Mouse (Mus musculus): ENCODE results near the gene Slc30a7. TPM values are rescaled to one million over a fixed set of nuclear protein-coding genes. Genes with fewer than 3 reads are reported as not detected.

Slc30a7 gene
- polyA plus RNA-seq (2016; fragmentation: Nextera tagmentation; extraction: Ambion mirVana), result 21.0 and 26.4 TPM in 2 replicates

GRCm38 (mm10) chr3:116006978-116007940 is at the start of gene Slc30a7, which contains the start of gene Extl2:
Slc30a7 (minus strand) TSS chr3:116007406.
Extl2 (plus strand) TSS chr3:116007462.
- Histone ChIP-seq H3K4me3 (peak within 1 kb of the TSS; percentile 91), H3K27ac (peak within 1 kb of the TSS; percentile 92), H3K27me3 (ENCODE audit: insufficient read depth, poor library complexity, severe bottlenecking) (no peaks in the 10 kb centered on the region), H3K36me3 (peaks cover 29% of the 10 kb centered on the region), H3K4me1 (replicated peaks) (peaks cover 36% of the 10 kb centered on the region), H3K9me3 (no peaks in the 10 kb centered on the region)
- under 1% methylated on average over 67 of the region's 67 CpGs for WGBS
- DNase-seq (ENCODE audit: low spot score), result peak; percentile 92

GRCm38 (mm10) chr3:116047034-116047433 is 39.8 kb upstream of the Slc30a7 start:
- Histone ChIP-seq H3K27ac (no peak overlapping the region), H3K36me3 (no peaks in the 10 kb centered on the region), H3K9me3 (no peaks in the 10 kb centered on the region), H3K4me3 (no peak overlapping the region), H3K27me3 (ENCODE audit: insufficient read depth, poor library complexity, severe bottlenecking) (no peaks in the 10 kb centered on the region), H3K4me1 (replicated peaks) (no peaks in the 10 kb centered on the region)
- DNase-seq (ENCODE audit: low spot score), result no peak
- 56% methylated on average over 5 of the region's 5 CpGs for WGBS

- Histone ChIP-seq H3K9me3 (no peaks in the 10 kb centered on the region), H3K4me3 (no peak overlapping the region), H3K27ac (no peak overlapping the region), H3K4me1 (replicated peaks) (no peaks in the 10 kb centered on the region), H3K36me3 (no peaks in the 10 kb centered on the region), H3K27me3 (ENCODE audit: insufficient read depth, poor library complexity, severe bottlenecking) (no peaks in the 10 kb centered on the region)
- WGBS, result 89% methylated on average over 2 of the region's 2 CpGs
- no peak for DNase-seq (ENCODE audit: low spot score)
Observed at GRCm38 (mm10) chr3:116046000-116046399, 38.8 kb upstream of the Slc30a7 start.

DNA sequence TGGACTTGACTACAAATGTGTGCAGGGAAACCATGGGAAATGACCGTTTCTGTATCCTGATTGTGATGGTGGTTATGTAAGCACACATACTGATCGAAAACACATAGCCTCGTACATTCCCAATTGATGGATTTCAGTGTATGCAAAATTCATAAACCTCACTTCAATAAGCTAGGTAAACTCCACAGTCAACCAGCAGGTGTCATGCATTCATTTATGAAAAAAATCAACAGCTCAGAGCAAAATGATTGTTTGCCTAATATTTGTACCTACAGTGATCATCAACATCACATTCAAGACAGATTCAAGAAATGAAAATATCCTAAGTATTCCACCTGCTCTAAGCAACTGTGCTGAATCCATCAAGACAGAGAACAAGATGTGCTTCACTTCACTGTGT is 33.6 kb upstream of the Slc30a7 start:
- H3K27me3 ChIP-seq (ENCODE audit: insufficient read depth, poor library complexity, severe bottlenecking), result no peaks in the 10 kb centered on the region
- H3K9me3 ChIP-seq, result no peaks in the 10 kb centered on the region
- H3K4me1 ChIP-seq (replicated peaks), result no peaks in the 10 kb centered on the region
- no peak overlapping the region for H3K4me3 ChIP-seq
- no peak for DNase-seq (ENCODE audit: low spot score)
- H3K27ac ChIP-seq, result no peak overlapping the region
- WGBS, result 86% methylated on average over 3 of the region's 3 CpGs
- no peaks in the 10 kb centered on the region for H3K36me3 ChIP-seq

GRCm38 (mm10) chr3:116033871-116034222 is 26.6 kb upstream of the Slc30a7 start:
- Histone ChIP-seq H3K4me1 (replicated peaks) (no peaks in the 10 kb centered on the region), H3K9me3 (no peaks in the 10 kb centered on the region), H3K27ac (no peak overlapping the region), H3K4me3 (no peak overlapping the region), H3K27me3 (ENCODE audit: insufficient read depth, poor library complexity, severe bottlenecking) (no peaks in the 10 kb centered on the region), H3K36me3 (no peaks in the 10 kb centered on the region)
- 61% methylated on average over 3 of the region's 3 CpGs for WGBS
- DNase-seq (ENCODE audit: low spot score), result peak; percentile 7

- no peak for DNase-seq (ENCODE audit: low spot score)
- H3K27me3 ChIP-seq (ENCODE audit: insufficient read depth, poor library complexity, severe bottlenecking), result no peaks in the 10 kb centered on the region
- H3K27ac ChIP-seq, result no peak overlapping the region
- 0 out of 2 replicates have a peak, but pooled peaks cover 4% of the 10 kb centered on the region for H3K36me3 ChIP-seq
- H3K4me1 ChIP-seq (replicated peaks), result no peaks in the 10 kb centered on the region
- no peaks in the 10 kb centered on the region for H3K9me3 ChIP-seq
- 53% methylated on average over 6 of the region's 6 CpGs for WGBS
- H3K4me3 ChIP-seq, result no peak overlapping the region
Observed at GRCm38 (mm10) chr3:116033218-116033870, 26.1 kb upstream of the Slc30a7 start.

DNA sequence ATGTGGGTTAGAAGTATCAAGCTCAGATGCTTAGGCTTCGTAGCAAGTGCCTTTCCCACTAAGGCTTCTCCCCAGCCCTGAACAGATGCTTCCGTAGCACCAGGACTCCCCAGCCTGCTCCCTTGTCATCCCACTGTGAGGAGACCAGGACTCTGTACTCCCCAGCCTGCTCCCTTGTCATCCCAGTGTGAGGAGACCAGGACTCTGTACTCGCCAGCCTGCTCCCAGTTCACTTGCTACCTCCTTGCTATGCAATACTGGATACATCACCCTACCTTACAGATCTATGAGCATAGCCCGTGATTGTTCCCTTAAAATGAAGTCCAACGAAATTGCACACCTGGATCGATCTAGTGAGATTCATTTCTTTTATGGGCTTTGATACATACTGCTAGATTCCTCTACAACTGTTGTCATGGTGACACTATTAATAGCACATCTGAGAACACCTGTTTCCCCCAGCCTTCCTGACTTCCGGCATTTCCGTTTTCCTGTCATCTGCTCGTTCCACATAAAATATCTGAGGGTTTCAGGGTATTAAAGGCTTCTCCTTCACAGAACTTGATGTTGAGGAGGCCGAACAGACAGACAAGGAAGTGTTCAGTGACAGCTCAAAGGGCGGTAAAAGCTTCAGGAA is 23.1 kb upstream of the Slc30a7 start:
- no peak for DNase-seq (ENCODE audit: low spot score)
- H3K4me3 ChIP-seq, result no peak overlapping the region
- no peak overlapping the region for H3K27ac ChIP-seq
- no peaks in the 10 kb centered on the region for H3K27me3 ChIP-seq (ENCODE audit: insufficient read depth, poor library complexity, severe bottlenecking)
- H3K4me1 ChIP-seq (replicated peaks), result no peaks in the 10 kb centered on the region
- no peaks in the 10 kb centered on the region for H3K9me3 ChIP-seq
- WGBS, result 84% methylated on average over 11 of the region's 11 CpGs
- H3K36me3 ChIP-seq, result peaks cover 18% of the 10 kb centered on the region

DNA sequence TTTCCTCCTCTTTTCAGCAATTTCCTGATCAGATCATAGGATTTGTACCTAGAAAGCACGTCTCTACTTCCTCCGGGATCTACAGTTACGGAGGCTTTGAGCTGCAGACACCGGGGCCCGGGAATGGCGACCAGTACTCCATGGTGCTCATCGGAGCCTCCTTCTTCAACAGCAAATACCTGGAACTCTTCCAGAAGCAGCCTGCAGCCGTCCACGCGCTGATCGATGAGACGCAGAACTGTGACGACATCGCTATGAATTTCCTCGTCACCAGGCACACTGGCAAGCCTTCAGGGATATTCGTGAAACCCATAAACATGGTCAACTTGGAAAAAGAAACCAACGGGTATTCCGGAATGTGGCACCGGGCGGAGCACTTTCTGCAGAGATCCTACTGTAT is 19.8 kb upstream of the Slc30a7 start:
- Histone ChIP-seq H3K36me3 (peaks cover 28% of the 10 kb centered on the region), H3K4me1 (replicated peaks) (no peaks in the 10 kb centered on the region), H3K27ac (no peak overlapping the region), H3K9me3 (no peaks in the 10 kb centered on the region), H3K27me3 (ENCODE audit: insufficient read depth, poor library complexity, severe bottlenecking) (no peaks in the 10 kb centered on the region), H3K4me3 (no peak overlapping the region)
- no peak for DNase-seq (ENCODE audit: low spot score)
- 95% methylated on average over 20 of the region's 20 CpGs for whole genome bisulfite sequencing

- Histone ChIP-seq H3K27ac (no peak overlapping the region), H3K4me3 (no peak overlapping the region), H3K36me3 (peaks cover 28% of the 10 kb centered on the region), H3K27me3 (ENCODE audit: insufficient read depth, poor library complexity, severe bottlenecking) (no peaks in the 10 kb centered on the region), H3K9me3 (no peaks in the 10 kb centered on the region), H3K4me1 (replicated peaks) (no peaks in the 10 kb centered on the region)
- DNase-seq (ENCODE audit: low spot score), result no peak
- 96% methylated on average over 10 of the region's 10 CpGs for WGBS
Observed at GRCm38 (mm10) chr3:116025701-116026100, 18.5 kb upstream of the Slc30a7 start.

DNA sequence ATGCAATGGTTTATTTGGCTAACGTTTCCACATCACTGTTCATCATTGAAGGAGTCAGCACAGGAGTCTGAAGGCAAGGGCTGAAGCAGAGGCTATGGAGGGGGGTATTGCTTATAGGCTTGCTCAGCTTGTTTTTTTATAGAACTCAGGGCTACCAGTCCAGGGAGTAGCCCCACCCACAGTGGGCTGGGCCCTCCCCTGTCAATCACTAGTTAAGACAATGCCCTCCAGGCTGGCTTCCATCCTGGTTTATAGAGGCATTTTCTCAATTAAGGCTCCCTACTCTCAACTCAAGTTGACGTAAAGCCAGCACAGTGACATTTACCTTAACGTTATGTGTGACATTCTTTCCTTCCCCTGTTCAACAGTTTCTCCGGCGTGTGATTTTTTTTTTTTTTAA is 17.5 kb upstream of the Slc30a7 start:
- Histone ChIP-seq H3K4me1 (replicated peaks) (no peaks in the 10 kb centered on the region), H3K9me3 (no peaks in the 10 kb centered on the region), H3K27me3 (ENCODE audit: insufficient read depth, poor library complexity, severe bottlenecking) (no peaks in the 10 kb centered on the region), H3K4me3 (no peak overlapping the region), H3K36me3 (peaks cover 28% of the 10 kb centered on the region), H3K27ac (no peak overlapping the region)
- DNase-seq (ENCODE audit: low spot score), result no peak
- 84% methylated on average over 5 of the region's 5 CpGs for WGBS

- 89% methylated on average over 12 of the region's 12 CpGs for WGBS
Observed at GRCm38 (mm10) chr3:116024236-116024635, 17.0 kb upstream of the Slc30a7 start.

DNA sequence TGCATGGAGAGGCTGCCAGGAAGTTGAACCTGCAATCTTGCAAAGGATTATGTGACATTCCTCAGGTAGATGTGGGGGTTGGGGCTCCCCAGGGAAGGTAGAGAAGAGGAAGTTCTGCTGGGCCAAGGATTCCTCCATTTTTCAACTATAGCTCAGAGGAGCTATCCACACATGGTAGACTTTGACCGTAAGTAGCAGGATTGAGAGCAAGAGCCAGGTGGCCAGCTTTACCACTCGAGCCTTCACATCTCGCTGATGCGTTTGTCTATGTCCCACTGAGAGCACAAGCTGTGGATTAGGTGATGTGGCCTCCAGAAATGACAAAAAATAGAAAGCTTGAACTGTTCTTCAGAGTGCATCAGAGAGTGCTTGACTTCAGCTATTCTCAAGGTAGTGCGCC is 11.9 kb upstream of the Slc30a7 start:
- Histone ChIP-seq H3K36me3 (peaks cover 4% of the 10 kb centered on the region), H3K27me3 (ENCODE audit: insufficient read depth, poor library complexity, severe bottlenecking) (no peaks in the 10 kb centered on the region), H3K9me3 (no peaks in the 10 kb centered on the region), H3K4me1 (replicated peaks) (no peaks in the 10 kb centered on the region), H3K4me3 (no peak overlapping the region), H3K27ac (no peak overlapping the region)
- DNase-seq (ENCODE audit: low spot score), result no peak
- WGBS, result 94% methylated on average over 5 of the region's 5 CpGs

More at GRCm38 (mm10) chr3:116024236-116024635, 17.0 kb upstream of the Slc30a7 start:
- no peaks in the 10 kb centered on the region for H3K4me1 ChIP-seq (replicated peaks)
- H3K36me3 ChIP-seq, result peaks cover 28% of the 10 kb centered on the region
- no peak overlapping the region for H3K27ac ChIP-seq
- no peaks in the 10 kb centered on the region for H3K27me3 ChIP-seq (ENCODE audit: insufficient read depth, poor library complexity, severe bottlenecking)
- H3K4me3 ChIP-seq, result no peak overlapping the region
- DNase-seq (ENCODE audit: low spot score), result no peak
- H3K9me3 ChIP-seq, result no peaks in the 10 kb centered on the region

DNA sequence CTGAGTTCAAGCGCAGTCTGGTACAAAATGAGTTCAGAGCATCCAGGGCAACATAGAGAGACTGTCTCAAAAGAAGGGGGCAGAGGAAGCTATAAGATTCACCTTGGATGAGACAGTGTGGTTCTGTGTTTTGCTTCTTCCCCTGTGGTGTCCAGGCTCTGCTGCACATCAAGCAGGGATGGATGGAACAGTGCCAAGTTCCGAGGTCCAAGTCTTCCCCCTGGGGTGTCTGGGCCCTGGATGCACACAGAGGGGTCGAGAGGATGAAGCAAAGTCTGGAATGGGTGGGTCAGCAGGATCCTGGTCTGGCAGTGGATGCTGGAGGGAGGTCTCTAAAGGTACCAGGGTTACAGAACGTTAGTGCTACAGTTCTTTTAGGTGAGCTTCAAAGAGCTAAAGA is 11.4 kb upstream of the Slc30a7 start:
- DNase-seq (ENCODE audit: low spot score), result no peak
- H3K27me3 ChIP-seq (ENCODE audit: insufficient read depth, poor library complexity, severe bottlenecking), result no peaks in the 10 kb centered on the region
- no peaks in the 10 kb centered on the region for H3K9me3 ChIP-seq
- H3K4me3 ChIP-seq, result no peak overlapping the region
- 74% methylated on average over 4 of the region's 4 CpGs for WGBS
- no peaks in the 10 kb centered on the region for H3K4me1 ChIP-seq (replicated peaks)
- no peaks in the 10 kb centered on the region for H3K36me3 ChIP-seq
- H3K27ac ChIP-seq, result no peak overlapping the region
